Comparison of ENCODE assay signal across 11 mouse cellular contexts in genomic region chr10:38121911-38122573, GRCm38 (mm10).
DNase-seq lines count a peak whose midpoint lies in the region; ATAC-seq and TF ChIP-seq lines count a peak whose summit lies in the region.
"Had no signal": no experiment of that assay in that cellular context is flagged by ENCODE, and none has a peak within 500 bp of the region (broad histone marks: within the 10 kb centered on the region; RNA-seq: fewer than 3 reads in every experiment).

No protein-coding gene starts in this region.

- ATAC-seq in kidney, embryonic 15.5 days (replicated peaks; ENCODE audit: low FRiP score), result peak; percentile 64; the same call in 1 of the 2 replicates
- ATAC-seq in limb, embryonic 14.5 days (ENCODE audit: low FRiP score, low read depth), result peak; percentile 94
- ATAC-seq in midbrain, embryonic 16.5 days, result no peak

- no peaks in the 10 kb centered on the region for H3K27me3 ChIP-seq in kidney, embryonic 15.5 days
- H3K27me3 ChIP-seq in limb, embryonic 14.5 days (ENCODE audit: control insufficient read depth, insufficient read depth, low read length), result no peaks in the 10 kb centered on the region
- no peaks in the 10 kb centered on the region for H3K27me3 ChIP-seq in midbrain, embryonic 16.5 days (ENCODE audit: control insufficient read depth, insufficient read depth, low read depth, low read length)
- H3K27me3 ChIP-seq: stomach, embryonic 15.5 days had no signal

- WGBS in kidney, embryonic 15.5 days, result 51% methylated on average over 3 of the region's 3 CpGs
- 18% methylated on average over 3 of the region's 3 CpGs for WGBS in limb, embryonic 14.5 days
- WGBS in midbrain, embryonic 16.5 days, result 73% methylated on average over 3 of the region's 3 CpGs

- no peak for TF ChIP-seq POLR2A in limb, embryonic 14.5 days (IDR thresholded peaks at IDR 0.05; ENCODE audit: borderline replicate concordance, extremely low read depth, insufficient read depth, insufficient read length)

- H3K4me1 ChIP-seq in kidney, embryonic 15.5 days, result no peaks in the 10 kb centered on the region
- peaks cover 8% of the 10 kb centered on the region for H3K4me1 ChIP-seq in limb, embryonic 14.5 days (ENCODE audit: control insufficient read depth, insufficient read depth, low read length)
- no peaks in the 10 kb centered on the region for H3K4me1 ChIP-seq in midbrain, embryonic 16.5 days (ENCODE audit: control insufficient read depth, insufficient read depth, low read length)
- H3K4me1 ChIP-seq: stomach, embryonic 15.5 days had no signal

- H3K36me3 ChIP-seq in kidney, embryonic 15.5 days, result no peaks in the 10 kb centered on the region
- no peaks in the 10 kb centered on the region for H3K36me3 ChIP-seq in limb, embryonic 14.5 days (ENCODE audit: control insufficient read depth, insufficient read depth, low read length)
- H3K36me3 ChIP-seq in midbrain, embryonic 16.5 days (ENCODE audit: control insufficient read depth, insufficient read depth, low read length), result no peaks in the 10 kb centered on the region
- H3K36me3 ChIP-seq: G1E; stomach, embryonic 15.5 days had no signal

- DNase-seq in kidney, adult 9 months, result no peak
- peak; percentile 75 for DNase-seq in embryo, embryonic 10 days (ENCODE audit: low spot score)
- DNase-seq in frontal cortex, postnatal 36 days (ENCODE audit: low spot score in 2 of 2), result peak; percentile 0 to 2
- DNase-seq in limb, embryonic 14.5 days (ENCODE audit: low spot score), result peak; percentile 88
- DNase-seq in layer of hippocampus, adult 18-20 months (ENCODE audit: low spot score in 2 of 2), result no peak
- DNase-seq in ovary, postnatal 36 days (ENCODE audit: low spot score), result no peak
- DNase-seq: cerebellum, adult 8-10 months had no signal

- H3K4me2 ChIP-seq in kidney, embryonic 15.5 days, result no peak overlapping the region
- H3K4me2 ChIP-seq in limb, embryonic 14.5 days (replicated peaks; ENCODE audit: low read depth, low read length, severe bottlenecking), result no peak overlapping the region
- H3K4me2 ChIP-seq in midbrain, embryonic 16.5 days (ENCODE audit: low read length), result no peak overlapping the region
- H3K4me2 ChIP-seq: stomach, embryonic 15.5 days had no signal

- H3K27ac ChIP-seq in kidney, embryonic 15.5 days, result peak overlapping the region; percentile 62; the same call in 1 of the 2 replicates
- H3K27ac ChIP-seq in limb, embryonic 14.5 days (replicated peaks; ENCODE audit: low read depth, low read length), result peak overlapping the region; percentile 70
- H3K27ac ChIP-seq in midbrain, embryonic 16.5 days (ENCODE audit: low read length), result no peak overlapping the region
- H3K27ac ChIP-seq: stomach, embryonic 15.5 days had no signal

- H3K9me3 ChIP-seq in kidney, embryonic 15.5 days (replicated peaks), result no peaks in the 10 kb centered on the region
- H3K9me3 ChIP-seq in limb, embryonic 14.5 days (ENCODE audit: control insufficient read depth, low read length), result no peaks in the 10 kb centered on the region
- no peaks in the 10 kb centered on the region for H3K9me3 ChIP-seq in midbrain, embryonic 16.5 days (replicated peaks; ENCODE audit: control insufficient read depth, low read length, poor library complexity, severe bottlenecking)
- H3K9me3 ChIP-seq: G1E; stomach, embryonic 15.5 days had no signal

- no peak overlapping the region for H3K4me3 ChIP-seq in kidney, embryonic 15.5 days (replicated peaks)
- no peak overlapping the region for H3K4me3 ChIP-seq in limb, embryonic 14.5 days (replicated peaks; ENCODE audit: low read length)
- H3K4me3 ChIP-seq in midbrain, embryonic 16.5 days (ENCODE audit: low read depth, low read length), result no peak overlapping the region
- H3K4me3 ChIP-seq: stomach, embryonic 15.5 days had no signal

- H3K9ac ChIP-seq in kidney, embryonic 15.5 days, result no peak overlapping the region
- H3K9ac ChIP-seq in limb, embryonic 14.5 days (ENCODE audit: low read depth, low read length, severe bottlenecking), result no peak overlapping the region
- no peak overlapping the region for H3K9ac ChIP-seq in midbrain, embryonic 16.5 days (ENCODE audit: low read depth, low read length)
- H3K9ac ChIP-seq: stomach, embryonic 15.5 days had no signal

Comparison
In these comparisons a context has a peak if more than half of its experiments do, and no peak if none do; other contexts are left out.
1. DNase-seq: peak in embryo, embryonic 10 days (single experiment), frontal cortex, postnatal 36 days (2 of 2) and limb, embryonic 14.5 days (single experiment); none in kidney, adult 9 months (single experiment), layer of hippocampus, adult 18-20 months (0 of 2) and ovary, postnatal 36 days (single experiment).